ENCODE assay signal across 7 mouse cellular contexts in genomic region chr11:20035343-20035928, GRCm38 (mm10).
DNase-seq lines count a peak whose midpoint lies in the region.

No protein-coding gene starts in this region.

- intact Hi-C loops in left cerebral cortex, postnatal 14 days (cut with DNase I), result loop anchor here (5.0 kb wide), 2 partner anchors 108 to 203 kb away; no protein-coding TSS in a partner anchor
- intact Hi-C loops in heart, postnatal 36 days (cut with DNase I), result no loop called here

- DNase-seq in urinary bladder, adult 18-20 months (ENCODE audit: low spot score in 2 of 2), result peak; percentile 14 to 41
- no peak for DNase-seq in urinary bladder, postnatal 4 days (ENCODE audit: low spot score in 2 of 2)
- peak; percentile 68 for DNase-seq in adrenal gland, adult 2 months
- peak; percentile 72 to 88 for DNase-seq in left cerebral cortex, postnatal 14 days (ENCODE audit: low spot score in 2 of 2)
- peak; percentile 57 to 72 for DNase-seq in thymus, postnatal 10 days (ENCODE audit: low spot score in 2 of 2)
- no peak for DNase-seq in heart, postnatal 36 days
- DNase-seq in embryo, embryonic 11 days, result no peak

Comparison
In these comparisons a context has a peak if more than half of its experiments do, and no peak if none do; other contexts are left out.
1. DNase-seq: peak in urinary bladder, adult 18-20 months (2 of 2), adrenal gland, adult 2 months (single experiment), left cerebral cortex, postnatal 14 days (2 of 2) and thymus, postnatal 10 days (2 of 2); none in urinary bladder, postnatal 4 days (0 of 2), heart, postnatal 36 days (0 of 2) and embryo, embryonic 11 days (single experiment).